Mouse (Mus musculus): ENCODE results near the gene Sgk2.

The Sgk2 gene

GRCm38 (mm10) chr2:162987218-162987617, at the start of gene Sgk2:
TSS of gene Sgk2 (plus strand) at chr2:162987330.
- DNase-seq (ENCODE audit: low read depth, low spot score) = no peak

GRCm38 (mm10) chr2:162939562-162939961, 47.6 kb upstream of the Sgk2 start:
- no peak for DNase-seq (ENCODE audit: low read depth, low spot score)

- no peak for DNase-seq (ENCODE audit: low read depth, low spot score)
Observed at GRCm38 (mm10) chr2:162943148-162943846, 43.8 kb upstream of the Sgk2 start, which contains the start of gene L3mbtl1. TSS of gene L3mbtl1 (plus strand) at chr2:162943472.

GRCm38 (mm10) chr2:162943931-162944330, 43.2 kb upstream of the Sgk2 start:
- no peak for DNase-seq (ENCODE audit: low read depth, low spot score)

- no peak for DNase-seq (ENCODE audit: low read depth, low spot score)
Observed at GRCm38 (mm10) chr2:162946964-162947363, 40.2 kb upstream of the Sgk2 start.

GRCm38 (mm10) chr2:162947736-162948135, 39.4 kb upstream of the Sgk2 start:
- no peak for DNase-seq (ENCODE audit: low read depth, low spot score)

- DNase-seq (ENCODE audit: low read depth, low spot score) = no peak
Observed at GRCm38 (mm10) chr2:162948221-162948620, 38.9 kb upstream of the Sgk2 start.

GRCm38 (mm10) chr2:162950776-162951175, 36.4 kb upstream of the Sgk2 start:
- no peak for DNase-seq (ENCODE audit: low read depth, low spot score)

GRCm38 (mm10) chr2:162956843-162957242, 30.3 kb upstream of the Sgk2 start:
- no peak for DNase-seq (ENCODE audit: low read depth, low spot score)

GRCm38 (mm10) chr2:162961321-162961720, 25.8 kb upstream of the Sgk2 start:
- no peak for DNase-seq (ENCODE audit: low read depth, low spot score)

- no peak for DNase-seq (ENCODE audit: low read depth, low spot score)
Observed at GRCm38 (mm10) chr2:162966734-162967133, 20.4 kb upstream of the Sgk2 start.

- no peak for DNase-seq (ENCODE audit: low read depth, low spot score)
Observed at GRCm38 (mm10) chr2:162968357-162968756, 18.8 kb upstream of the Sgk2 start.

GRCm38 (mm10) chr2:162969101-162969500, 18.0 kb upstream of the Sgk2 start:
- no peak for DNase-seq (ENCODE audit: low read depth, low spot score)

- no peak for DNase-seq (ENCODE audit: low read depth, low spot score)
Observed at GRCm38 (mm10) chr2:162970896-162971295, 16.2 kb upstream of the Sgk2 start.

- DNase-seq (ENCODE audit: low read depth, low spot score) = no peak
Observed at GRCm38 (mm10) chr2:162972752-162973151, 14.4 kb upstream of the Sgk2 start.

- no peak for DNase-seq (ENCODE audit: low read depth, low spot score)
Observed at GRCm38 (mm10) chr2:162973206-162973605, 13.9 kb upstream of the Sgk2 start.

GRCm38 (mm10) chr2:162973637-162974036, 13.5 kb upstream of the Sgk2 start:
- no peak for DNase-seq (ENCODE audit: low read depth, low spot score)

GRCm38 (mm10) chr2:162975157-162975775, 11.9 kb upstream of the Sgk2 start:
- DNase-seq (ENCODE audit: low read depth, low spot score) = no peak

GRCm38 (mm10) chr2:162976001-162976400, 11.1 kb upstream of the Sgk2 start:
- no peak for DNase-seq (ENCODE audit: low read depth, low spot score)

- DNase-seq (ENCODE audit: low read depth, low spot score) = no peak
Observed at GRCm38 (mm10) chr2:162984381-162984780, 2.7 kb upstream of the Sgk2 start.

- no peak for DNase-seq (ENCODE audit: low read depth, low spot score)
Observed at GRCm38 (mm10) chr2:162985923-162986322, 1.2 kb upstream of the Sgk2 start.

GRCm38 (mm10) chr2:162986764-162987163, 366 bp upstream of the Sgk2 start:
- no peak for DNase-seq (ENCODE audit: low read depth, low spot score)

GRCm38 (mm10) chr2:162988235-162988634, 1.1 kb downstream of the Sgk2 start:
- DNase-seq (ENCODE audit: low read depth, low spot score) = no peak
